ENCODE assay signal across 8 mouse cellular contexts in the genomic region with DNA sequence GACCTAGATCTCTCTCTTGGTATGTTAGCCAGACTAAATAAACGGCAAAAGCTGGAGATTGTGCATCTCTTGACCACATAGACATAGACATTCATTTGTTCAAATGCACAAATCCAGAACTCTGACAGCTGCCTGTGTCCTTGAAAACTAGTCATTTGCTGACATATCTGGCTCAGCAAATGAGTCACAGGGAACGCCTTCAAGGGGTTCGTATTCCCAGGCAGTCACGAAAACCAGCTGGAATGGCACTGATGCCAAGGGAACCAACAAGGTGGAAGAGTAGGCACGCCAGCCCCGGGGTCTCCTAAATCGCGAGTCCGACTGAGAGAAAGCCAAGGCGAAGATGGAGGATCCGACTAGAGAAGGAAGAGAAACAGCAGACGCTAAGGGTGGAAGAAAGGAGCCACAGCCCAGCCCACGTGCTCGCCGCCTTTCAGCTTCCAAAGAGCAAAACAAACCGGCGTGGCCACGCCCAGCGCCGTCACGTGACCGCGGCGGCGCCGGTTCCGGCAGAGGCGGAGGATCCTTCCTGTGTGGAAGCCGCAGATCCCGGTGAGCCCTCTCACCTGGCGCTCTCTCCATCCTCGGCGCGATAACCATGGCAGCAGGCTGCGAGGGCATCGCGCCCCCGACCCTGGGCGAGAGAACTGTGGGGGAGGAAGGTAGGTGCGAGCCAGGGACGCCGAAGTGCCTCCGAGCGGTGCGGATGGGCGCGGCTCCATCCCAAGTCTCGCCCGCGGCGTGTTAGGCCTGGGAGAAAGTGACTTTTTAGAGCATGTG. TPM values are rescaled to one million over a fixed set of nuclear protein-coding genes. Genes with fewer than 3 reads are reported as not detected.
DNase-seq lines count a peak whose midpoint lies in the region; ATAC-seq lines count a peak whose summit lies in the region.

Gene Hspbap1 (plus strand): TSS at position 498 of the 780 bp plus-strand sequence.

- ATAC-seq in granulocyte monocyte progenitor cell, adult 5-6 weeks (replicated peaks; ENCODE audit: poor library complexity, severe bottlenecking) = peak; percentile 65
- ATAC-seq in midbrain, embryonic 11.5 days (ENCODE audit: low FRiP score) = peak; percentile 83

- peak within 1 kb of the TSS; percentile 89 for H3K4me2 ChIP-seq in midbrain, embryonic 11.5 days

- no peaks in the 10 kb centered on the region for H3K27me3 ChIP-seq in embryonic facial prominence, embryonic 10.5 days (replicated peaks; ENCODE audit: low read depth, poor library complexity, severe bottlenecking)
- H3K27me3 ChIP-seq in midbrain, embryonic 11.5 days (ENCODE audit: control insufficient read depth, insufficient read depth, low read length) = no peaks in the 10 kb centered on the region

- intact Hi-C loops in left cerebral cortex, postnatal 4 days (cut with DNase I) = loop anchor here (5.0 kb wide), 1 partner anchor 47 kb away; no protein-coding TSS in a partner anchor

- H3K9ac ChIP-seq in midbrain, embryonic 11.5 days (ENCODE audit: low read length) = peak within 1 kb of the TSS; percentile 90

- peaks cover 36% of the 10 kb centered on the region for H3K4me1 ChIP-seq in embryonic facial prominence, embryonic 10.5 days
- peaks cover 13% of the 10 kb centered on the region for H3K4me1 ChIP-seq in midbrain, embryonic 11.5 days (ENCODE audit: control insufficient read depth, insufficient read depth, low read length)

- peak within 1 kb of the TSS; percentile 93 for H3K4me3 ChIP-seq in embryonic facial prominence, embryonic 10.5 days
- peak within 1 kb of the TSS; percentile 69 for H3K4me3 ChIP-seq in midbrain, embryonic 11.5 days (ENCODE audit: low read depth, low read length)

- peak; percentile 93 for DNase-seq in adrenal gland, postnatal 14 days
- DNase-seq in embryonic facial prominence, embryonic 10.5 days (ENCODE audit: low spot score) = peak; percentile 93
- DNase-seq in kidney, adult 11 months = peak; percentile 89
- peak; percentile 89 for DNase-seq in left cerebral cortex, postnatal 4 days
- peak; percentile 99 for DNase-seq in midbrain, embryonic 11.5 days (ENCODE audit: low spot score, missing footprints)
- peak; percentile 87 for DNase-seq in right cerebral cortex, postnatal 4 days
- DNase-seq in yolk sac, embryonic 10.5 days (ENCODE audit: low spot score) = peak; percentile 91

- peaks cover 12% of the 10 kb centered on the region for H3K36me3 ChIP-seq in embryonic facial prominence, embryonic 10.5 days (replicated peaks)
- H3K36me3 ChIP-seq in midbrain, embryonic 11.5 days (ENCODE audit: control insufficient read depth, insufficient read depth, low read length) = no peaks in the 10 kb centered on the region

- H3K27ac ChIP-seq in embryonic facial prominence, embryonic 10.5 days (replicated peaks) = peak within 1 kb of the TSS; percentile 90
- no peak within 1 kb of the TSS for H3K27ac ChIP-seq in midbrain, embryonic 11.5 days (ENCODE audit: low read depth, low read length)

- no peaks in the 10 kb centered on the region for H3K9me3 ChIP-seq in embryonic facial prominence, embryonic 10.5 days
- no peaks in the 10 kb centered on the region for H3K9me3 ChIP-seq in midbrain, embryonic 11.5 days (ENCODE audit: control insufficient read depth, low read length)

- under 1% methylated on average over 51 of the region's 51 CpGs for WGBS in embryonic facial prominence, embryonic 10.5 days
- WGBS in midbrain, embryonic 11.5 days = 1% methylated on average over 48 of the region's 51 CpGs

RNA-seq across cellular contexts. Expression of gene Hspbap1, which starts in this region (rescaled TPM):
- total RNA-seq in adrenal gland, postnatal 14 days (2021) = 5.3 and 6.0 TPM in 2 replicates
- 30.2 and 31.7 TPM in 2 replicates for polyA plus RNA-seq in embryonic facial prominence, embryonic 10.5 days (2016; fragmentation: Nextera tagmentation; extraction: Ambion mirVana)
- 3.0 and 7.8 TPM in 2 replicates for total RNA-seq in granulocyte monocyte progenitor cell, adult 5-6 weeks (2014; fragmentation: Nextera tagmentation)
- total RNA-seq in granulocyte monocyte progenitor cell, adult 5-6 weeks (2017) = 5.6 and 7.4 TPM in 2 replicates
- 10 to 100 TPM; 10.5 to 11.0 TPM for total RNA-seq in left cerebral cortex, postnatal 4 days (2021)
- polyA plus RNA-seq in midbrain, embryonic 11.5 days (2014; fragmentation: Nextera tagmentation; extraction: Ambion mirVana) = 21.5 and 22.7 TPM in 2 replicates
